In genomic region chr1:185062103-185062502, GRCm38 (mm10) we compare ENCODE assay signal across 13 mouse cellular contexts.
"Had no signal": no experiment of that assay in that cellular context is flagged by ENCODE, and none has a peak within 500 bp of the region (broad histone marks: within the 10 kb centered on the region; RNA-seq: fewer than 3 reads in every experiment).

No protein-coding gene starts in this region.

- H3K4me1 ChIP-seq: limb, embryonic 12.5 days; lung, embryonic 15.5 days; megakaryocyte, embryonic 14.5 days; midbrain, embryonic 12.5 days; neural tube, embryonic 15.5 days had no signal

- DNase-seq: kidney, adult 18-20 months; kidney, postnatal 10 days; kidney, postnatal 4 days; thymus, postnatal 4 days had no signal

- H3K4me3 ChIP-seq: intestine, embryonic 15.5 days; layer of hippocampus, adult 2 months; limb, embryonic 12.5 days; lung, embryonic 15.5 days; megakaryocyte, embryonic 14.5 days; midbrain, embryonic 12.5 days; neural tube, embryonic 15.5 days had no signal

- H3K27me3 ChIP-seq: intestine, embryonic 15.5 days; limb, embryonic 12.5 days; lung, embryonic 15.5 days; megakaryocyte, embryonic 14.5 days; midbrain, embryonic 12.5 days; neural tube, embryonic 15.5 days had no signal

- H3K36me3 ChIP-seq: intestine, embryonic 15.5 days; limb, embryonic 12.5 days; lung, embryonic 15.5 days; midbrain, embryonic 12.5 days; neural tube, embryonic 15.5 days had no signal

- H3K27ac ChIP-seq: intestine, embryonic 15.5 days; layer of hippocampus, adult 2 months; limb, embryonic 12.5 days; liver, embryonic 14.5 days; lung, embryonic 15.5 days; macrophage; midbrain, embryonic 12.5 days; neural tube, embryonic 15.5 days had no signal

- H3K9me3 ChIP-seq: intestine, embryonic 15.5 days; limb, embryonic 12.5 days; lung, embryonic 15.5 days; megakaryocyte, embryonic 14.5 days; midbrain, embryonic 12.5 days; neural tube, embryonic 15.5 days had no signal
